Mouse (Mus musculus) lung, adult 2 months (tissue): ENCODE results near the gene Hoxd1. TPM values are rescaled to one million over a fixed set of nuclear protein-coding genes. Genes with fewer than 3 reads are reported as not detected.

Experiments used
- DNase-seq: peaks from one replicate; pipeline ENCODE4 v3.0.0; 2022
- H3K4me1 ChIP-seq: fragments of 200-500 bp; 2 replicates; pipeline ENCODE4 v1.6.1; 2011; ENCODE audit warnings: low read length; ENCODE audit not compliant: control insufficient read depth, insufficient read depth
- H3K4me3 ChIP-seq: fragments of 200-500 bp; replicated peaks from 2 replicates; pipeline ENCODE3; 2011; ENCODE audit warnings: low read depth, mild to moderate bottlenecking, control low read depth, low read length; ENCODE audit errors: extremely low read depth
- CTCF ChIP-seq: fragments of 200-500 bp; IDR thresholded peaks from 2 replicates; pipeline ENCODE4 v1.5.1; 2011; ENCODE audit warnings: mild to moderate bottlenecking, low read length, control low read depth; ENCODE audit not compliant: insufficient read depth
- POLR2A ChIP-seq: fragments of 200-500 bp; IDR thresholded peaks from 2 replicates; pipeline ENCODE4 v1.6.1; 2011; ENCODE audit warnings: low read depth, mild to moderate bottlenecking, control low read depth, low read length, borderline replicate concordance; ENCODE audit errors: extremely low read depth
- WGBS: fragments of 180-500 bp; shearing (Covaris S2); methylation state at CpG from one replicate; pipeline ENCODE4 v1.1.7; 2018; 5-methylcytosine and 5-hydroxymethylcytosine counted together
- polyA plus RNA-seq: library from polyadenylated mRNA; depleted of rRNA; stranded (reverse); fragments of >200 nt; gene quantifications from 2 replicates; pipeline ENCODE4 v1.2.3, GENCODE M21; 2012

The Hoxd1 gene
- polyA plus RNA-seq, 1 experiment: not detected

- no peak for DNase-seq
- Histone ChIP-seq H3K4me1 (no peaks in the 10 kb centered on the region), H3K4me3 (no peak overlapping the region)
- TF ChIP-seq CTCF (no peak), POLR2A (no peak)
- 3% methylated on average over 52 of the region's 52 CpGs for WGBS
Observed at GRCm38 (mm10) chr2:74732513-74733316, 30.1 kb upstream of the Hoxd1 start.

GRCm38 (mm10) chr2:74733317-74733661, 29.5 kb upstream of the Hoxd1 start:
- no peak for DNase-seq
- H3K4me1 ChIP-seq: no peaks in the 10 kb centered on the region
- WGBS: 5% methylated on average over 16 of the region's 16 CpGs
- H3K4me3 ChIP-seq: no peak overlapping the region
- no peak for TF ChIP-seq POLR2A
- TF ChIP-seq CTCF: no peak

DNA sequence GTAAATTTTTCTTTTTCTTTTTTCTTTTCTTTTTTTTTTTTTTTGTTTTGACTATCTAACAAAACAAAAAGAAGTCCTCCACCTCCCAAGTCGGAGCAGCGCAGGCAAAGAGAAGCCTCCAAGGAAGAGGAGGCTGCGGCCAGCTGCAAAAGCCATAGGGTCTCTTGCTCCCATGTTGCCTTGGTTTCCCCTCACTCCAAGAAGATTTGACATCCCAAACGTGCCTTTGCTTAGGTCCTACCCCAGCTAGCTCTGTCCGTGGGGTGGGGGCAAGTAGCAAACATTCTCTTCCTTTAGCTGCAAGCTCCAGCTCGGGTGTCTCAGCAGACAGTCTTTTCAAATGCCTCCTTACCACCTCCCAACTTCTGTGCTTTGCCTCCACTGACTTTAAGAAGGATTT, 29.0 kb upstream of the Hoxd1 start:
- Histone ChIP-seq H3K4me1 (no peaks in the 10 kb centered on the region), H3K4me3 (no peak overlapping the region)
- TF ChIP-seq CTCF (no peak), POLR2A (no peak)
- DNase-seq: no peak
- 11% methylated on average over 6 of the region's 6 CpGs for WGBS

GRCm38 (mm10) chr2:74734451-74734850, 28.3 kb upstream of the Hoxd1 start:
- Histone ChIP-seq H3K4me3 (no peak overlapping the region), H3K4me1 (no peaks in the 10 kb centered on the region)
- no peak for TF ChIP-seq CTCF
- no peak for TF ChIP-seq POLR2A
- 6% methylated on average over 13 of the region's 13 CpGs for WGBS
- no peak for DNase-seq

GRCm38 (mm10) chr2:74734996-74735811, 27.6 kb upstream of the Hoxd1 start:
- 10% methylated on average over 27 of the region's 27 CpGs for WGBS
- DNase-seq: no peak
- no peaks in the 10 kb centered on the region for H3K4me1 ChIP-seq
- no peak overlapping the region for H3K4me3 ChIP-seq
- TF ChIP-seq POLR2A (no peak), CTCF (no peak)

- WGBS: 4% methylated on average over 42 of the region's 42 CpGs
- TF ChIP-seq CTCF (no peak), POLR2A (no peak)
- H3K4me3 ChIP-seq: no peak overlapping the region
- H3K4me1 ChIP-seq: no peaks in the 10 kb centered on the region
- DNase-seq: no peak
Observed at GRCm38 (mm10) chr2:74735851-74736687, 26.7 kb upstream of the Hoxd1 start.

- Histone ChIP-seq H3K4me1 (no peaks in the 10 kb centered on the region), H3K4me3 (no peak overlapping the region)
- DNase-seq: no peak
- 10% methylated on average over 15 of the region's 15 CpGs for WGBS
- no peak for TF ChIP-seq POLR2A
- no peak for TF ChIP-seq CTCF
Observed at GRCm38 (mm10) chr2:74736688-74737577, 25.8 kb upstream of the Hoxd1 start.

DNA sequence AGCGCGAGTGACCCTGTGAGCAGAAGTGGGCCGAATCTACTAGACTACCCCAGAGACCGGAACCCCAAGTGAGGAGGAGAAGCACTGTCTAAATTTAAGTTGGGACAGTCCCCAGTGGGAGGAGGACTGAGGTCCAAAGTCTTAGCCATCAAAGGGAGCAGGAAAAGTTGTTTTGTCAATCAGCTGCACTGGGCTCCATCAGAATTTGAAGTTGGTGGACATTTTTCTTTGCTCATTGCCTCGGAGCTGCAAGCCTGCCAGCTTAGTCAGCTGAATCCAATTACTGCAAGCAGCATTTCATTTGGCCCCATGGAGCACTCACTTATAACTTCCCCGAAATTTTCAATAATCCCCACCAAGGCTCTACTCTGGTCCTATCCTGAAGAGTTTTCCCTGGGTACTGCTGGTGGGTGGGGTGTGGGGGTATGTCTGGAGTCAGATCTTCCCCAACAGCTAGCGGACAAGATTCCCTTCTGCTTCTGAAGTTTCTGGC, 25.2 kb upstream of the Hoxd1 start:
- H3K4me3 ChIP-seq: no peak overlapping the region
- TF ChIP-seq POLR2A (no peak), CTCF (no peak)
- no peaks in the 10 kb centered on the region for H3K4me1 ChIP-seq
- WGBS: 15% methylated on average over 7 of the region's 7 CpGs
- no peak for DNase-seq
